Mouse (Mus musculus) MN1 (cell line): ENCODE measurements around the gene D5Ertd579e.

Experiments used
- DNase-seq: peaks from one replicate; pipeline ENCODE4 v3.0.0-alpha.2; 2016; ENCODE audit warnings: low spot score

D5Ertd579e gene

DNA sequence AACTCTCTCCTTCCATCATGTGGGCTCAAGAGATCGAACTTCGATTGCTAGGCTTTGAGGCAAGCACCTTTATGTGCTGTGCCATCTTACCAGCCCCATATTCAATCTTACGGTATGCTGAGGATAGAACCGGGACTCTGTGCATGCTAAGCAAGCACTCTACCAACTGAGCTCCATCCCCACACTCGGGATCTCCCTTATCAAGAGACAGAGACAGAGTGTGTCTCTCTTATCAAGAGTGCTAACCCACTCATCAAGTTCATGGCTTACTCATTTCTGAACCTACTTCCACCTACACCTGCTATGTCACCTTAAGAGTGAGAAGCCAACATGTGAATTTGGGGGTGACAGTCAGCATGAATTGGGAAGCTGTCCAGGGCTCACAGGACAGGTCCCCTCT, 24.4 kb upstream of the D5Ertd579e start:
- DNase-seq, result no peak

DNA sequence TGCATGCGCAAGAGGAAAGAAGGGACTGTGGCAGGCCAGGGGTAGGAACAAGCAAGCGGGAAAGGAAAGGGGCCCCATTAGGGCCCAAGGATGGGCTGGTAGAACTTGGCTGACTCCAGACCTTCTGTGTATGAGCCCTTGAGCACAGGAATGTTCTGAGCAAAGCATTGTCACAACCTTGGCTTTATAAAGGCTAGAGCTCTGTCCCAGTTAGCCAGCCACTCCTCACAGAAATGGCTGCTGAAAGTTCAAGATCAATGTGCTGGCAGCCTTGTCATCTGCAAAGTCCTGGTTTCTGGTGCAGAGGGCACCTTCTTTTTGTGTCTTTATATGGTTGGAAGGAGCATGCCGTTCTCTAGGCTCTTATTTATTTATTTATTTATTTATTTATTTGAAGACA, 23.8 kb upstream of the D5Ertd579e start:
- no peak for DNase-seq

DNA sequence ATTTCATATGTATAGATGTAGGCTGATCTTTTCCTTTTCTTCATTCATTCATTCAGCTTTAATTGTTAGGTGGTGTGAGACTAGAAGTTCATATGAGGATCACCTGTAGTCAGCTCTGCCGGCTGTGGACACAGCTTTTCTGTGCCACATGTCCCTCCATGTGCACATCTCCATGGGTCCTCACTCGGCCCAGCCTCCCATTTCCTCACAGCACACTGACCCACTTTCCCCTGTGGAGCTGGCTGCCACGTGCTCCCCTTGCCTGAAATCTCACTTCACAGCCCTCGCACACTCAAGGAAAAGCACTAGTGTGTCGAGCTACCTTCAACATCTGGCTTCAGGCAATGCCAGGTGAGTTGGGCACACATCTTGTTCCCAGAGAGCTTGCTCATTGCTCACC, 23.3 kb upstream of the D5Ertd579e start:
- DNase-seq, result no peak

GRCm38 (mm10) chr5:36717889-36718288, 22.1 kb upstream of the D5Ertd579e start:
- no peak for DNase-seq

DNA sequence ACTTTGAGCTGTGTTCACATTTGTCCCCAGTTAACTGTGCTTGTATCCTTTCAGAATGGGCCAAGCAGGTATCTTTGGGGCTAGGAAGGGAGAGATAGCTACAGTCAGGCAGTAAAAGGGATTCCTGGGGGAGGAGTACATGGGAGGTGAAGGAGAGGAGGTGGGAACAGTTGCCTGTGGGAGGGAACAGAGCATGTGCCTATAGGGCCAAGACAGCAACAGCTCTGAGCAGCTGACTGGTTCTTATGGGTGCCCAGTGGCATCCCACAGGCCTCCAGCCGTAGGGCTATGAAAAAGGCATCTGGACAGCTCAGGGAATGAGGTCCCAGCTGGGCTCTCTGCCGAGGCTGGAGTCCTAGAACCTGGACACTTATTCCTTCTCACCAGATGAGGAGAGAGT, 21.0 kb upstream of the D5Ertd579e start:
- DNase-seq, result no peak

- DNase-seq, result no peak
Measured at GRCm38 (mm10) chr5:36714832-36715231, 19.0 kb upstream of the D5Ertd579e start.

- no peak for DNase-seq
Measured at GRCm38 (mm10) chr5:36713693-36714092, 17.9 kb upstream of the D5Ertd579e start.

- DNase-seq, result peak; percentile 88
Measured at GRCm38 (mm10) chr5:36712553-36713534, 17.0 kb upstream of the D5Ertd579e start.

DNA sequence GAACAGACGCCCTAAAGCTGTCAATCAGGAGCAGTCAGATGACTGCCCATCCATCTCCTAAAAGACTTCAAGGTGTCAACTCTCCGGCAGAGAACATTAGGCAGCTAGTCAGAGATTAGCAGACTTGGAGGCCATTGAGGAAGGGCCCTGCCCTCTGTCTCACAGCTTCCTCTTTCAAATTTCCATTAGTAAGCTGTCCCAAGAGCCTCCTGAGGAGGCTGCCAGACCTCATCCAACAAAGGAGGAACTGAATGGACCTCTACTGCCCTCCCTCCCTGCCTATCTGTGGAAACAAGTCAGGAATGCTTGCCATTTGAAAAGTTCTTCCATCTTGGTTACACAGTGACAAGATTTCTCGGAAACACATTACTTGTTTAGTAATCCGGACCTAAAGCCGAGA, 16.0 kb upstream of the D5Ertd579e start:
- DNase-seq, result no peak

- no peak for DNase-seq
Measured at GRCm38 (mm10) chr5:36705792-36706191, 10.0 kb upstream of the D5Ertd579e start.

DNA sequence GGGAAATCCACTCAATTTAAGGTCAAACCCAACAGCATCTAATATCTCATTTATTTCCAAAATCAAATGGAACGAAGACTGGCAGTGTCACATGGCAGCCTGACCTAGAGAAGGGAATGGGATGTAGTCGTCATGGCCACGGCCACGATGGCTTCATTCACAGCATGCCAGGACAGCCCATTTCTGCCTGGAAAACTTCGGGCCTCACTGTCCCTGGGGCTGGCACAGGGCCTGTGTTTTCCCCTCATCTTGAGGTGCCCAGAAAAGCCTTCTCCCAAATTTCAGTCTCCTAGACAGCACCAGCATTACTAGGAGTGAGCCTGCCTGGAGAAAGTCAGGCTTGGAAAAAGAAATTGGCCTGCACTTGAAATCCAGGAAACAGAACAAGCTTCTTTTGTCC, 9.6 kb upstream of the D5Ertd579e start:
- no peak for DNase-seq

GRCm38 (mm10) chr5:36704684-36705083, 8.9 kb upstream of the D5Ertd579e start:
- no peak for DNase-seq

DNA sequence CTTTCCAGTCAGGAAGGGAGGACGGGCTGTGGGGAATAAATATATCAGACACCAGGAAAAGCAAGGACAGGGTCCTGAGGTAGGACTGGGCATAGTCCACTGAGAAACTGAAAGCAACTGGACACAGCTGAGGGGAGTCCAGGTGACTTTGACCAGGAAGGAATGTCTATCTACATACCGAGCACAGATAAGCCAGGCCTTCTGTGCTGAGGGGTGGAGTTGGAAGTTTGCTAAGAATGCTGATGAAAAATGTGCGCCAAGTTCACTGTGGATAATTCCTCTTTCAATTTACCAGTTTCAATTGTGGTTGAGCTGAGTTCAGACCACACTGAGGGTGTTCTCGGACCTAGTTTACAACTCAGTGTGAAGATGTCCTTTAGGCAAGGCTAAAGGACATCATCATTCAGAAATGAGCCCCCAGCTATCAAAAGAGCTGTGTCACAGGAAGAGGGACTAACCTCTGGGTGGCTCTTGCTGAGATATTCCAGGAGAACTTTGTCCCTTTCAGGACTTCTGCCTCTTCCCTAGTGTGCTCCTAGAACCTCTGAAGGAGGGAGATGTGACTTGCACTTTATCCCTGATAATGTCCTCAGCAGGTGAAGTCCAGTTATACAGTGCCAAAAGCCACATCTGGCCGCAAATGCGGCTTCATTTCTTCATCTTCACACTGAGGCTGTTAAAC, 5.3 kb upstream of the D5Ertd579e start:
- DNase-seq, result no peak

DNA sequence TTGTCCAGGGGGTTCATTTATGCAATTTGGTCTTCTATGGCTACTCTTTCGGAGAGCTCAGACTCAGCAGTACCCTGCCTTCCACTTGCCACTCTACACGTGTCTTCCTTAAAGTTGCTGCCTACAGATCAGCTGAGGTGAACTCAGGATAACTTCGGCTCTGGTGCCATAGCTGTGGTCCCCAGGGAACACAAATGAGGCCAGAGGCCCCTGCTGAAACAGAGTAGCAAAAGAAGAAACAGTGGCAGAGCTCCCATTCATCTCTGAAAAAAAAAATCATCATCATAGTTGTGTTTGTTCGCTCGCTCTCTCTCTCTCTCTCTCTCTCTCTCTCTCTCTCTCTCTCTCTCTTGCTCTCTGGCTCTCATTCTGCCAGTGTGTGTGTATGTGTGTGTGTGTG, 2.9 kb upstream of the D5Ertd579e start:
- DNase-seq, result no peak

- no peak for DNase-seq
Measured at GRCm38 (mm10) chr5:36698067-36698670, 2.3 kb upstream of the D5Ertd579e start.

DNA sequence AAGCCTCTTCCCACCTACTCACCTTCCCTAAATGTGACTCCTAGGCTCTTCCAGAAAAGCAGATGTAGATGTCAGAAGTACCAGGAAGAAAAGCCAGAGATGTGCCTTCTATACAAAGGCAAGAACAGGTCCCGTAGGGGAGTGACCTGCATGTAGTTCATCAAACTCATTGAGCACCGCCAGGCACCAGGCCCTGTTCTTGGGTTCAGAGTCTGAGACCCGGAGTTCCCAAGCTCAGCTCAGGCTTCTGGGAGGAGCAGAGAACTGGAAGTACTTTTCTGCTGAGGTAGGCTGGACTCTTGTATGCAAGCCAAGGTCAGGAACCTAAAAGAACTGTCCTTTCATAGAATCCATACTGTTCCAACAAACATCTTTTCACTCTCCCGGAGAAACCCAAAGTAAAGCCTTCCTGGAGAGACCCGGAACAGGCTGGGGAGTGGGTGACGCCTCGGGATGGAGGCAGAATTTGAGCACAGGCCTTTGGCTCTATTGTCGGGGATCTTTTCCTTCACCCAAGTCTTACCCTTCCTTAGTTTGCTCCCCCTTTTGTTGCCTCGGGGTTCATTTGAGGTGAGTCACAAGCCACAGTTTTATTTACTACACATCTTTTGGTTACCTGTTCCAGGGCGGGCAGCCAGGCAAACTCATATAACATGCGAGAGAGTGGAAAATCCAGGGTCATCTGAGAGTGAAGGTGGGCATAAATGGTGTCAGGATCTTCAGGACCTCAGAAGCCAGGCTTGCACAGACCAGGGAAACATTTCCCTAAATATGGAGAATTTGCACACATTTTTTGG, 878 bp upstream of the D5Ertd579e start:
- peak; percentile 46 for DNase-seq

DNA sequence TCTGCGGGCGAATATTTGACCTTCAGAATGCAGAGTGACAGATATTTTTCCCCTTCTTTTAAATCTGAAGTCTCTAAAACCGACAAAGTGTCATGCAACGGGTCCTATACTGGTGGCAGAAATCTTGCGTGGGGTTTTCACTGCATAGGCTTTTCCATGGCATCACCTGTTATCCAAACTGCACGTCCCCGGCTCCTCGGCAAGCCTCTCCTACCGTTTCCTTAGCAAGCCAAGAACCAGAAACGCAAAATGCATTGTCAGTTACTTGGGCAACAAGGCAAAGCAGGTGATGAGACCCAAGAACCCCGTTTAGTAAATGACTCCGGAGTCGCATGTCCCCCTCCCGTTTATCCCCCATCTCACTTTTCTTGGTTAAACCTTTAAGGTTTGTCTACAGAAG, 819 bp downstream of the D5Ertd579e start:
- peak; percentile 40 for DNase-seq

DNA sequence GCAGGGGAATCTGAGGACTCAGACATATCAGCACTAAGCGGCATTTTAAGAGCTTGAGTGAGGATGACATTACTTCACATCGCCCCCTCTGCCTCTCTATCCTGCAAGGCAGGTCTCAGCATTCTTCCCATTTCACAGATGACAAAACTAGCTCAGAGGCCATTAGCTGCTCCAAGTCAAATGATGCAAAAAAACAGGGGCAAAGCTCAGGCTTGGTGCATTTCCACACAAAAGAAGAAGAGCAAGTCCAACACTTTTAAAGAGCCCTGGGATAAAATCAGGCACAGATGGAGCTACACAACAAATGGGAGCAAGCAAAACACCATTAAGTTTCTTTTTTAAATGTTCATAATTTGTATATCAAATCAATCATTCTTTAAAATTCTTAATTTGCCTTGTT, 2.2 kb downstream of the D5Ertd579e start:
- DNase-seq, result no peak

GRCm38 (mm10) chr5:36691423-36691822, 4.4 kb downstream of the D5Ertd579e start:
- no peak for DNase-seq

GRCm38 (mm10) chr5:36685170-36685569, 10.7 kb downstream of the D5Ertd579e start:
- no peak for DNase-seq

- no peak for DNase-seq
Measured at GRCm38 (mm10) chr5:36683586-36683985, 12.2 kb downstream of the D5Ertd579e start.

DNA sequence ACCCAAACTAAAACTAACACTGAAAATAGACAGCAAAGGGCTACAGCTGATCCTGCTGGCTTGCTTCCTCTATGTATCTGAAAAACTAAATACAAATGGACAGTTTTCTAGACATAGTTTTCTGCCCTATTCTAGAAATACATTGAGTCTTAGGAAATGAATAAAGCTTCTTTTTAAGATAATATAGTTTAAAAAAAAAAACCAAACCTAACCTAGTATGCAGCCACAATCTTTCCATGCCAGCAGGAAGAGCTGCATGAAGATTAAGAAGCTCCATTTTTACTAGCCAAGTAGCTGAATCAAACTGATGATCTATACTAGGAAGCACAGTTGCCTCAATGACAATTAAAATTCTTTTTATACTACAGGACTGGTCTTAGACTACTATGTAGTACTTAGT, 14.6 kb downstream of the D5Ertd579e start:
- DNase-seq, result no peak
